Mouse (Mus musculus) liver (tissue): ENCODE results near the gene Gpank1.

ENCODE experiments used
- DNase-seq: peaks from one replicate; pipeline ENCODE4 v3.0.0-alpha.2; 2020; ENCODE audit warnings: mixed read lengths

Gene Gpank1

DNA sequence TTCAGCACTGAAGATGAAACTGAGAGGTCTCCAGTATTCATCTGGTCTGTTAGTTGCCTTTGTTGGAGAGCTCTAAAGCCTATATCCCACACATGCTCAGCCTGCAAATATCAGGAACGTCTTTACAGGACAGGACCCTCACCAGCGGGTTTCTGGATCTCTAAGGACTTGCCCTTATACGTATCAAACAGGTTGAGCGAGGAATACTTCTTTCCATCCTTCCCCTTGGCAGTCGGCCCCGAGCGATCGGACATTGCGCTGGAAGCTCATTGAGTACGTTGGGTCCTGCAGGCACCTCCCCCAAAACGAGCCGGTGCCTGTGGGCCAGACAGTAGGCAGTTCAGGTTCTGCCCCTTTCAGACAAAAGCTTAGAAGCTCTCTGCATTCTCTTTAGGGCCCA is 41.5 kb downstream of the Gpank1 start:
- DNase-seq, result no peak

DNA sequence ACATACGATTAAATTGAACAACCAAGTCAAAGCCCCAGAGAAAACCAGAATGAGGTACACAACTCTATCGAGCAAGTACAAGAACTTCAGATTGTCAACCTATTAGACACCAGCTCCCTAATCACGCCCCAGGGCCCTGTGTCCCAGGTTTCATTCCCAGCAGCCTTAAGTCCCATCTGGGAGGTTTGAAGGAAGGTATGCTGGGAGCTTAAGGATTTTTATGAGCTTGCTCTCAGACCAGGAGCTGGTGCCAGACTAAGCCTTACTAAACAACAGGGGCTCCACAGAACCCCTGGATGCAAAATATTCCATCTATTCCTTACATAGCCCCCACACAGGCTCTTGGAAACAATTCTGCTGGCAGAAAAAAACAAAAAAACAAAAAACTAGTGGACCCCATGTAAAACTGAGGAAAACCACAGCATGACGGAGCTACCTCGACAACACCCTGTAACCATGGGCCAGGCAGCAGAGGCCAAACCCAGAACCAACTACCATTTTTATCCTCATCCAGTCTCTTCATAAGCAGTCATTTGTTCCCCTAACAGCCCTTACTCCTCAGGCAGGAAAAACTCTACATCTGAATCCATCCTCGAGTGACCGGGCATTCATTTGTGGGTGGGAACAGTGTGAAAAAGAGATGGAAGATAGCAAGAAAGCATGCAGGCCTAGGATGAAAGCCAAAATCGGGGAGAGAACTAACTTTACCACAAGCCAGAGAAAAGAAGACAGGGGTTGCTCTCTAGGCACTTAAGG is 42.2 kb downstream of the Gpank1 start:
- no peak for DNase-seq

DNA sequence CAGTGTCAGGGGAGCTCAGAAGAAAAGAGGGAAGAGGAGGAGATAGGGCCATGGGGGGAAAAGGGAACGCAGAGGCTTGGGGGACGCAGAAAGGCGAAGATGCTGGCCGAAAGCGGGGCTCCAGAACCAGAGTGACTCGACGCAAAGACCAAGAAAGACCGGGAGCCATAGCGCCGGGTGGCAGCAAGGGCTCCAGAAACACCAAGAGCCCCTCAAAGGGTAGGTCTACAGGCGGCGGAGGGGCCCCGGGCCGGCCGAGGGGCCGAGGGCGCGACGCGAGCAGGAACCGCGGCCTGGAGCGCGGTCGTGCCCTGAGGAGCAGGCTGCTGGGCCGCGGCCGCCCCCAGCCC is 42.9 kb downstream of the Gpank1 start:
- DNase-seq, result peak; percentile 30

DNA sequence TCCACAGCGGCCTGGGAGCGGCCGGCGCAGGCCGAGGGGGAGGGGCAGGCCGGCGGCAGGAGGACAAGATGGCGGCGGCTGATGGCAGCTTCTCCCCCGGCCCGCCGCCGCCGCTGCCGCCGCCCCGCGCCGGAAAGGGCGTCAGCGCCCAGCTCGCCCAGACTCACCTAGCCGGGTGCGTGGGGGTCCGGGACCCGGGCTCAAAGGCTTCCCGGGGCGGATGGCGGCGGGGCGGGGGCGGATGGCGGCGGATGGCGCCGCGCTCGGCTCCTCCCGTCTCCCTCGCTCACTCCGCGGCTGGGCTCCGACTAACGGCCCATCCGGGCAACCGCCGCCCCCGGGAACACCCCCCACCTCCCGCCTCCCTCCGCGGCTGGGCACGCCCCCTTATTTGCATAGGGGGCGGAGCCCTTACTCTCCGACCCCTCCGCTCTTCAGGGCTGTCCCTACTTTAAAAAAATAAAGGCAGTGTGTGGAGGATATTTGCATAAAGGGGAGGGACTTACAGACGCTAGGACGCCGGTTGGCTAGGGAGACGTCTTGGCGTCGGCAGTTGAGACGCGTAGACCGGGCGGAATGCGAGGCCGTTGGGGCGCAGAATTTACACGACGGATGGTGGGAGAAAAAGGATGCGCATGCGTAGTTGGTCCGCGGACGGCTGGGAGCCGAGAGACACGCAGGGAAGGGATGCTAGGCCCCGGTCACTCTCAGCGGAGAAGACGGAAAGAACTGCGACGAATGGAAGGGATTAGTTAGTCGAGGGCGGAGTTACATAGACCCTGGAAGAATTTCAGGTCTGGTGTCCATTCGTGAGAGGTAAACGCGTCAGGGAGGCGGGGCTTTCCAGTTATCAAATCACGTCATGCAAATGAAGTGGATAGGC is 43.6 kb downstream of the Gpank1 start, which contains the start of gene Prrc2a:
Gene Prrc2a (minus strand): TSS at position 330 of the 883 bp plus-strand sequence.
- DNase-seq, result peak; percentile 97

DNA sequence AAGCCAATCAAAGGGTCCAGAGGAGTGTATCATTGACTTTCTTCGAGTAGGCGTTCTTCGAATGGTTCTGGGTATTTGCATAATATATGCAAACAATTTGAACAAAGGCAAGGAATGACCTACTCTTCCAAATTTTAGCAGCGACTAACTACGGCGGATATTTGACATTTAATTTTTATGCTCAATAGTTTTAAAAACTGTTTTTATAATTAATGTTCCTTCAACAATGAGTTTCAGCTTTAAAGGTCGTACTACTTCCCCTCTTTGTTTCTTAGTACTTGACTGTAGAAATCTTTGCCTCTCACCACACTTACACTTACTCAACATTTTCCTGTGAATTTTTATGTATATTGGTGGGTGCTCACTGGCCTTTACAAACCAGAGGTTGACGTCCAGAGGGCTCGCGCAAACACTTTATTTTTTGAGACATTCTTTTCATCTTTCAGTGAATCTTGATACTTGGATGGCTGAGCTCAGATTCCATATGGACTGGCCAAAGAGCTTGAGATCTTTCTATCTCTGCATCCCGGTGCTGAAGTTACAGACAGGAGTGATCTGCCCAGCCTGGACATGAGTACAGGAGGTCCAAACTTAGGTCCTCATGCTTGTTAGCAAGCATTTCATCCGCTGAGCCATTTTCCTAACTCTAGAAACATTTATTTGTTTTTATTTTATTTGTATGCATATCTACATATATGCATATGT is 44.3 kb downstream of the Gpank1 start:
- no peak for DNase-seq

DNA sequence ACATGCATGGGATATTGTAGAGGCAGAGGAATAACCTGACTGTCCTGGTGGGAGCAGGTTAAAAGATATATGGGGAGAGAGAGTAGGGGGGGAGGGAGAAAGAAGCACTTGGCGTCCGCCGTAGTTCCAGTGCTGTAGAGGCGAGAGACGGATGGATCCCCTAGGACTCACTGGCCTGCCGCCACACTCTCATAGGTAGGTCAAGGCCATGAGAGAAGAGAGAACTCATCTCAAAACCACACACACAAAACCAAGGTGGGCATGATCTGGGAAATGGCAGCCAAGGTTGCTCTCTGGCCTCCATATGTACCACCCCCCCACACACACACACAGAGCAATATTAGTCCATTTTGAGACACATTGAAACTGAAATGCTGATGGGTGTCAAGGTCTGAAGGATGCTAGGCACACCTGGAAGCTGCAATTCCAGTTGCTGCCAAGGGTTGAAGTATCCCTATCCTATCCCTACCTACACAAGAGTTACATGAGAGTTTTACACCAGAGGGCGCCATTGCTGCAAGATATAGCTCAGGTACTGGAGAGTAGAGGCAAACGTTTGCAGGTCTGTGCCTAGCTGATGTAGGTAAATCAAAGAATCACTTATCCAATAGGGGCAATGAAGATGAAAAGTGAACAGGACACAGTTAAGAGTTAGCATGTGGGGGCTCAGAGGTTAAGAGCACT is 45.2 kb downstream of the Gpank1 start:
- peak; percentile 65 for DNase-seq

DNA sequence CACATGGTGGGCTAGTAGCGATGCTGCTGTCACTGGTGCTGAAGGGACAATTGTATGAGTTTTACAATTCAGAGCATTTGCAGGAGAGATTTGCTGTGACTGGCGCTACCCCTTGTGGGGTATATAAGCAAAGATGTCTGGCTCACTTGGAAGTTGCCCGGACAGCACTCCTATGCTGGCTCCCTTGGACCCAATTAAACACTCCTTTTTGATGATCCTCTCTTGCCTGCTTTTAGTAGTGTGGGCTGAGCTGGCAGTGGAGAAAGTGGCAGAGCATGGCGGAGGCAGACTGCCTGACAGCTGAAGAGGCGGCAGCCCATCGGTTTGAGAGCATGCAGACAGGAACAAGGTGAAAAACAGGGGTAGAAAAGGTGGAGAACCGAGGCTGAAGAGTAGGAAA is 46.5 kb downstream of the Gpank1 start:
- no peak for DNase-seq

DNA sequence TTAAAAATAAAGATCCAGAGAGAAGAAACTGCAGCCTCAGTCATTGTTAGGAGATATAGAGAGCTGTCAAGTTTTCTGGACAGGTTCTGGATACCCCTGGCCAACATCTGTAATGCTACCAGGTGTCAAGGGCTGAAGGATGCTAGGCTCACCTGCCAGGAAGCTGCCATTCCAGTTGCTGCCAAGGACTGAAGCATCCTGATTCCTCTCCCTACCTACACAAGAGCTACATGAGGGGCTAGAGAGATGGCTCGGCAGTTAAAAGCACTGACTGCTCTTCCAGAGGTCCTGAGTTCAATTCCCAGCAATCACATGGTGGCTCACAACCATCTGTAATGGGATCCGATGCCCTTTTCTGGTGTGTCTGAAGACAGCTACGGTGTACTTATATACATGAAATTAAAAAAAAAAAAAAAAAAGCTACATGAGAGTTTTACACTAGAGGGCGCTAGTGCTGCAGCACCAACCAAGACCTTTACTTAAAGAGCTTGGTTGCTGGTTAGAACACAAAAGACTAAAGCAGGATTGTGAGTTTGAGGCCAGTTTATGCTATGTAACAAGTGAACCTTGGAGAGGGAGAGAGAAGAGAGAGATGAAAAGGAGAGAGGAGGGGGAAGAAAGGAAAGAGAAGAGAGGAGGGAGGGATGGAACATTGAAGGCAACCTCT is 47.4 kb downstream of the Gpank1 start:
- DNase-seq, result no peak

DNA sequence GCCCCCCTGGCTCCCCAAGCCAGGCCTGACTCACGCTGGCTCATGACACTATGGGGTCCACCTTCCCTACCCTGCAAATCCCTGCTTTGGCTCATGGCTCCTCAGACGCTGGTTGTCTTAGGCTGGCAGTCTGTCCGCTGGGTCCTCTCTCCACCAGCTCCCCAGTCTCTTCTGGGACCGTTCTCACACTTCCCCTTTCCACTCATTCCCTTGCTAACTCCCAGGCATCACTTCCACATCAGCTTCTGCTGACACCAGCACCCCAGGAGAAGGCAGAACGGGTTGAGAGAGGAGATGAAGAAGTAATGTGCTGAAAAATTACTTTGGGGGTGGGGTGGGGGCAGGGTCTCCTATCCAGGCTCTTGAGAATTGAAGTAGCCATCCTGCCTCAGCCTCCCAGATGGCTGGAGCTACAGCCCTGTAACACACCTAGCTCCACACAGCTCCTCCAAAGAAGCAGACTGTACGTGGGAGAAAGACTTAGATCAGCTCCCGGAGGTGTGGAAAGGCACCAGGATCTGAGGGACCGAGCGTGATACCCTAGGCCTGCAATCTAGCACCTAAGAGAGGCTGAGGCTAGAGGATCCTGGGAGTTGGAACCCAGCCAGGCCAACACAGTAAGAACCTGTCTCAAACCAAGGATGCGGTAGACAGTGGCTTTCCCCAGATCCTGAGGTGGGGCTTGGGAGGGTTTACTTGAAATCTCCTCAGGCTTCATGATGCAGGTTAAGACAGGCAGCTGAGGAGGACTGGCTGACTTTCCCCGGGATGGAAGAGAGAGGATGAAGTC is 51.4 kb downstream of the Gpank1 start:
- DNase-seq, result no peak

DNA sequence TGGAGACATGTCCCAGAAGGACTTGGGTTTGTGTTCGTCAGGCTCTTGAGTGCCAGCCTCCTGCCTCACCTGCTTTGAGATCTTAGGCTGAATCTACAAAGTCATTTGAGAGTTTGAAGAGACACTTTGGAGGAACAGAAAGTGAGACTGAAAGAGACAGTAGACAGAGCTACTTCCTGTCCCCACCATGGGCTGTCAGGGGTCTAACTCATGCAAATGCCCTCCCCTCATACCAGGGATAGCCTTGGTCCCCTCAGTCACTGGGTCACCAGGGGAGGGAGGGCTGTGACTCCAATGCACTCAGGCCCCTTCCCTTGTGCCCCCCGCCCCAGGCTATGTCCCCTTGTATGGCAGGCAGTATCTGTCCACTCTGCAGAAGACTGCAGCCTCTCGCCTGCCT is 52.1 kb downstream of the Gpank1 start:
- DNase-seq, result no peak
